Comparison of ENCODE assay signal across 22 mouse cellular contexts in the genomic region with DNA sequence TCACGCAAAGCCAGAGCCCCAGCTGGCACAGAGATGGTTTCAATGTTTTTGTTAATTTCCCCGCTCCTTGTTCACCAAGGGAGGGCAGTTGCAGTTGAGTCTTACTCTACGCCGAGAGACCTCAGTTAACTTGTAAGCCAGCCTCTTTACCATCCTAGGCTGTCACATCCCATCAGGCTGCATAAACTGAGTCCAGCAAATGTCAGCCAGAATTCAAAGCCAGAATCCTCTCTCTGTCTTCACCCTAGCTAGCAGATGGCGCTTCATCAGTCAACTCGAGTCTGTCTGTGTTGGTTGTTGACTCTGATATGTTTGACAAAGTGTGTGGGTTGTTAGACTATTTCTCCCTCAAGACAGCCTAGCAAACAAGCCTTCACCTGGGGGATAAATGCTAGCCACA.
DNase-seq lines count a peak whose midpoint lies in the region; ATAC-seq and TF ChIP-seq lines count a peak whose summit lies in the region.
"Had no signal": no experiment of that assay in that cellular context is flagged by ENCODE, and none has a peak within 500 bp of the region (broad histone marks: within the 10 kb centered on the region; RNA-seq: fewer than 3 reads in every experiment).

No protein-coding gene starts in this region.

- ATAC-seq in forebrain, embryonic 13.5 days = peak; percentile 33; the same call in 1 of the 2 replicates
- no peak; the same call in 1 of the 2 replicates for ATAC-seq in forebrain, embryonic 15.5 days (replicated peaks)
- ATAC-seq in hindbrain, postnatal 0 days = no peak
- ATAC-seq in hindbrain, embryonic 11.5 days (ENCODE audit: low FRiP score) = no peak
- ATAC-seq: activated CD4-positive, CD25-positive, alpha-beta regulatory T cell, adult 4 months; hindbrain, embryonic 16.5 days; Patski had no signal

- H3K4me2 ChIP-seq in forebrain, embryonic 13.5 days = no peak overlapping the region
- H3K4me2 ChIP-seq in forebrain, embryonic 15.5 days (replicated peaks) = no peak overlapping the region
- no peak overlapping the region for H3K4me2 ChIP-seq in hindbrain, postnatal 0 days (ENCODE audit: low read depth, low read length)
- H3K4me2 ChIP-seq in hindbrain, embryonic 11.5 days (replicated peaks; ENCODE audit: low read depth, low read length) = no peak overlapping the region
- H3K4me2 ChIP-seq: embryonic facial prominence, embryonic 15.5 days; heart, embryonic 13.5 days; hindbrain, embryonic 12.5 days had no signal

- H3K9me3 ChIP-seq in forebrain, embryonic 13.5 days (replicated peaks) = no peaks in the 10 kb centered on the region
- no peaks in the 10 kb centered on the region for H3K9me3 ChIP-seq in forebrain, embryonic 15.5 days
- no peaks in the 10 kb centered on the region for H3K9me3 ChIP-seq in hindbrain, postnatal 0 days (ENCODE audit: low read length)
- no peaks in the 10 kb centered on the region for H3K9me3 ChIP-seq in hindbrain, embryonic 11.5 days (ENCODE audit: control insufficient read depth, low read length)
- H3K9me3 ChIP-seq: embryonic facial prominence, embryonic 15.5 days; heart, embryonic 13.5 days had no signal

- peak; percentile 50 for DNase-seq in hindbrain, postnatal 0 days (ENCODE audit: low spot score)
- DNase-seq in hindbrain, embryonic 11.5 days (ENCODE audit: low spot score) = no peak
- peak; percentile 51 for DNase-seq in left cerebral cortex, postnatal 4 days
- no peak for DNase-seq in left cerebral cortex, adult 8-10 months (ENCODE audit: low spot score in 2 of 2)
- no peak for DNase-seq in ovary, postnatal 14 days (ENCODE audit: low spot score)
- DNase-seq: adrenal gland, postnatal 14 days; cerebellum, adult 9-10 months; gastrocnemius, adult 2 months; gastrocnemius, postnatal 36 days; heart, adult 11 months; heart, postnatal 36 days; kidney, adult 11 months had no signal

- no peaks in the 10 kb centered on the region for H3K27me3 ChIP-seq in forebrain, embryonic 13.5 days
- no peaks in the 10 kb centered on the region for H3K27me3 ChIP-seq in forebrain, embryonic 15.5 days
- no peaks in the 10 kb centered on the region for H3K27me3 ChIP-seq in hindbrain, postnatal 0 days (ENCODE audit: insufficient read depth, low read length)
- no peaks in the 10 kb centered on the region for H3K27me3 ChIP-seq in hindbrain, embryonic 11.5 days (ENCODE audit: control insufficient read depth, insufficient read depth, low read length)
- H3K27me3 ChIP-seq: CH12.LX; embryonic facial prominence, embryonic 15.5 days; heart, embryonic 13.5 days; hindbrain, embryonic 12.5 days; Patski had no signal

- H3K4me3 ChIP-seq in forebrain, embryonic 13.5 days = no peak overlapping the region
- no peak overlapping the region for H3K4me3 ChIP-seq in forebrain, embryonic 15.5 days
- H3K4me3 ChIP-seq in hindbrain, postnatal 0 days (ENCODE audit: low read length) = no peak overlapping the region
- no peak overlapping the region for H3K4me3 ChIP-seq in hindbrain, embryonic 11.5 days (ENCODE audit: low read depth, low read length)
- H3K4me3 ChIP-seq: embryonic facial prominence, embryonic 15.5 days; erythroblast, embryonic 14.5 days; gastrocnemius, adult 2 months; heart, embryonic 13.5 days; hindbrain, embryonic 12.5 days had no signal

- H3K4me1 ChIP-seq in forebrain, embryonic 13.5 days = no peaks in the 10 kb centered on the region
- peaks cover 11% of the 10 kb centered on the region; the same call in 1 of the 2 replicates for H3K4me1 ChIP-seq in forebrain, embryonic 15.5 days
- H3K4me1 ChIP-seq in hindbrain, postnatal 0 days (ENCODE audit: insufficient read depth, low read length) = no peaks in the 10 kb centered on the region
- no peaks in the 10 kb centered on the region for H3K4me1 ChIP-seq in hindbrain, embryonic 11.5 days (replicated peaks; ENCODE audit: control insufficient read depth, insufficient read depth, low read length)
- H3K4me1 ChIP-seq: embryonic facial prominence, embryonic 15.5 days had no signal

- 80% methylated on average over 6 of the region's 6 CpGs for WGBS in forebrain, embryonic 13.5 days
- WGBS in forebrain, embryonic 15.5 days = 72% methylated on average over 6 of the region's 6 CpGs
- 52% methylated on average over 6 of the region's 6 CpGs for whole genome bisulfite sequencing in hindbrain, postnatal 0 days
- 77% methylated on average over 6 of the region's 6 CpGs for WGBS in hindbrain, embryonic 11.5 days

- no peak overlapping the region for H3K9ac ChIP-seq in forebrain, embryonic 13.5 days
- no peak overlapping the region for H3K9ac ChIP-seq in forebrain, embryonic 15.5 days (replicated peaks)
- H3K9ac ChIP-seq in hindbrain, postnatal 0 days (replicated peaks; ENCODE audit: low read length) = no peak overlapping the region
- no peak overlapping the region for H3K9ac ChIP-seq in hindbrain, embryonic 11.5 days (ENCODE audit: low read depth, low read length)
- H3K9ac ChIP-seq: embryonic facial prominence, embryonic 15.5 days; heart, embryonic 13.5 days; hindbrain, embryonic 12.5 days had no signal

- H3K27ac ChIP-seq in forebrain, embryonic 13.5 days = no peak overlapping the region
- no peak overlapping the region for H3K27ac ChIP-seq in forebrain, embryonic 15.5 days (replicated peaks)
- H3K27ac ChIP-seq in hindbrain, postnatal 0 days = no peak overlapping the region
- no peak overlapping the region for H3K27ac ChIP-seq in hindbrain, embryonic 11.5 days (ENCODE audit: low read depth, low read length)
- H3K27ac ChIP-seq: embryonic facial prominence, embryonic 15.5 days; gastrocnemius, adult 2 months; heart, embryonic 13.5 days; hindbrain, embryonic 12.5 days had no signal

- intact Hi-C loops in left cerebral cortex, postnatal 4 days (cut with DNase I) = no loop called here

- no peak for TF ChIP-seq CTCF in hindbrain, postnatal 0 days (IDR thresholded peaks at IDR 0.05; ENCODE audit: low read depth)

- no peaks in the 10 kb centered on the region for H3K36me3 ChIP-seq in forebrain, embryonic 13.5 days (ENCODE audit: poor library complexity, severe bottlenecking)
- no peaks in the 10 kb centered on the region for H3K36me3 ChIP-seq in forebrain, embryonic 15.5 days
- no peaks in the 10 kb centered on the region for H3K36me3 ChIP-seq in hindbrain, postnatal 0 days (ENCODE audit: insufficient read depth, low read length)
- H3K36me3 ChIP-seq in hindbrain, embryonic 11.5 days (ENCODE audit: control insufficient read depth, insufficient read depth, low read length) = no peaks in the 10 kb centered on the region
- H3K36me3 ChIP-seq: embryonic facial prominence, embryonic 15.5 days; heart, embryonic 13.5 days; hindbrain, embryonic 12.5 days had no signal

Comparison
In these comparisons a context has a peak if more than half of its experiments do, and no peak if none do; other contexts are left out.
1. DNase-seq: peak in hindbrain, postnatal 0 days (single experiment) and left cerebral cortex, postnatal 4 days (single experiment); none in hindbrain, embryonic 11.5 days (single experiment), left cerebral cortex, adult 8-10 months (0 of 2) and ovary, postnatal 14 days (single experiment).